Mouse (Mus musculus) hindbrain, embryonic 12.5 days (tissue): ENCODE results near the gene Rbm8a. TPM values are rescaled to one million over a fixed set of nuclear protein-coding genes. Genes with fewer than 3 reads are reported as not detected.

Experiments used
- ATAC-seq: fragments of 200-750 bp; cut with Nextera tagmentation; 2 replicates; pipeline ENCODE4 v1.8.0; 2017; ENCODE audit warnings: moderate TSS enrichment; ENCODE audit not compliant: low FRiP score
- H3K27ac ChIP-seq: fragments of 300-500 bp; sonication (generic); 2 replicates; pipeline ENCODE4 v1.5.1; 2016; ENCODE audit warnings: mild to moderate bottlenecking
- H3K27me3 ChIP-seq: fragments of 300-500 bp; sonication (generic); 2 replicates; pipeline ENCODE4 v1.6.1; 2016; ENCODE audit warnings: mild to moderate bottlenecking
- H3K36me3 ChIP-seq: fragments of 300-500 bp; sonication (generic); 2 replicates; pipeline ENCODE4 v1.6.1; 2016; ENCODE audit warnings: mild to moderate bottlenecking
- H3K4me1 ChIP-seq: fragments of 300-500 bp; sonication (generic); 2 replicates; pipeline ENCODE4 v1.6.1; 2016
- H3K4me2 ChIP-seq: fragments of 300-500 bp; sonication (generic); replicated peaks from 2 replicates; pipeline ENCODE4 v1.6.1; 2016; ENCODE audit warnings: mild to moderate bottlenecking
- H3K4me3 ChIP-seq: fragments of 300-500 bp; sonication (generic); 2 replicates; pipeline ENCODE4 v1.5.1; 2016; ENCODE audit warnings: mild to moderate bottlenecking
- H3K9ac ChIP-seq: fragments of 300-500 bp; sonication (generic); 2 replicates; pipeline ENCODE4 v1.6.1; 2016; ENCODE audit warnings: mild to moderate bottlenecking, moderate library complexity
- H3K9me3 ChIP-seq: fragments of 300-500 bp; sonication (generic); replicated peaks from 2 replicates; pipeline ENCODE4 v1.6.1; 2016; ENCODE audit warnings: mild to moderate bottlenecking
- WGBS: fragments of 180-500 bp; shearing (Covaris S2); methylation state at CpG from one replicate; pipeline ENCODE4 v1.1.7; 2016; 5-methylcytosine and 5-hydroxymethylcytosine counted together
- polyA plus RNA-seq: library from polyadenylated mRNA; unstranded; fragments of >200 nt; fragmentation: Nextera tagmentation; extraction: Ambion mirVana; gene quantifications from 2 replicates; pipeline ENCODE4 v1.2.1, GENCODE M21; 2016

The Rbm8a gene
- polyA plus RNA-seq, 1 experiment from 2014 or later: 152 TPM

DNA sequence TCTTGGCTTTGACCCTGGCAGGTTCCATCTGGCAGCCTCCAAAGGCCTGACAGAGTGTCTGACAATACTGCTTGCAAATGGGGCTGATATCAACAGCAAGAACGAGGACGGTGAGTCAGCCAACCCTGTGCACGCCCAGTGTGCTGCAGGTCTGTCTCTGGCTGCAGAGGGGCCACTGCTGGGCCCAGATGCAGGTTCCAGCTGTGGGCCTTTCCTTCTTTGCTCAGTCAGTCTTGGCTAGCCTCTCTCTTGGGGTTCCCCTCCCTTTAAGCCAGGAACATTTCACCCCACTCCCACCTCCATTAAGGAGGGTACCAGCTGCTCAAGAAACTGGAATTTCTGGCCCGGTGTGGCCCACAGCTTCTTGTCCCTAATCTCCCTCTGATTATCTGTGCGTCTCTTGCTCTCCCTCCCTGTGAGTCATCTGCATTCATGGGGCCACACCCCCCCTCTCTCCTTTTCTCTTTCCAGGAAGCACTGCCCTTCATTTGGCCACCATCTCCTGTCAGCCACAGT lies 49.5 kb downstream of the Rbm8a start:
- Histone ChIP-seq H3K27me3 (peaks cover 17% of the 10 kb centered on the region), H3K9me3 (no peaks in the 10 kb centered on the region), H3K9ac (no peak overlapping the region), H3K27ac (no peak overlapping the region), H3K4me3 (no peak overlapping the region), H3K4me1 (peaks cover 2% of the 10 kb centered on the region; the same call in 1 of the 2 replicates), H3K36me3 (no peaks in the 10 kb centered on the region), H3K4me2 (no peak overlapping the region)
- ATAC-seq: no peak
- WGBS: 24% methylated on average over 5 of the region's 5 CpGs

DNA sequence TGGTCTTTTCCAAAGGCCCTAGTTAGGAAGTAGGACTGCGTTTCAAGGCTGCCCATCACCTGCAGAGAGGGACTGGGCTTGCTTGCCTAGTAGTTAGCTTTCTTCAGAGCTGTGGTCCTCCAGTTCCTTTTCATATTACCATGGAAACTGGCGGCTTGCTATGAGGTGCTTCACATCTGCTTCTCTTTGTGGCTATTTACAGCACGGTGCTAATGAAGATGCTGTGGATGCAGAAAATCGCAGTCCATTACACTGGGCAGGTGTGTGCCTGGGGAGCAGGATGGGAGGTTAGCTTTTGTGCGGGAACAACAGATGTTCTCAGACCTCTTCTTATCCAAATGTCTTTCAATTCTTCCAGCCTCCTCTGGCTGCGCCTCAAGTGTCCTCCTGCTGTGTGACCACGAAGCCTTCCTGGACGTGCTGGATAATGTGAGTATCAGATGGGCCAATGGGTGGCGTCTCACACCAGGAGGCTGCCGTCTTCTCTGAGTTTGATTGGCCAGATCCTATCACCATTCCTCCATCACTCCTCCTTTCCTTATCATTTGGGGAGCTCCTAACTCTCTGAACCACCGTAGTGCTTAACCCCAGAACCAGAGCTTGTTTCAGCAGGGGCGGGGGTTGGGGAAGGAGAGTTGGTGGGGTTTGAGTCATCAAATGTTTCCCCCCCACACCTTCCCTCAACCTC lies 50.7 kb downstream of the Rbm8a start:
- WGBS: 18% methylated on average over 12 of the region's 12 CpGs
- ATAC-seq: no peak
- H3K9ac ChIP-seq: no peak overlapping the region
- H3K27ac ChIP-seq: no peak overlapping the region
- no peak overlapping the region for H3K4me2 ChIP-seq
- no peak overlapping the region for H3K4me3 ChIP-seq
- no peaks in the 10 kb centered on the region for H3K9me3 ChIP-seq
- H3K4me1 ChIP-seq: 0 out of 2 replicates have a peak, but pooled peaks cover 5% of the 10 kb centered on the region
- H3K27me3 ChIP-seq: peaks cover 26% of the 10 kb centered on the region
- no peaks in the 10 kb centered on the region for H3K36me3 ChIP-seq

Other genes starting within 250 kb of the Rbm8a start
- gene BC107364, start 177.6 kb upstream of the Rbm8a start, polyA plus RNA-seq: not detected in 2 replicates
- 0.70 and 2.5 TPM in 2 replicates for gene Hfe2, start 104.8 kb upstream of the Rbm8a start, polyA plus RNA-seq
- 58.7 and 59.9 TPM in 2 replicates for gene Txnip, start 72.0 kb upstream of the Rbm8a start, polyA plus RNA-seq
- gene Gm16253, start 52.9 kb upstream of the Rbm8a start, polyA plus RNA-seq: 1.3 and 1.7 TPM in 2 replicates
- 40.0 and 42.3 TPM in 2 replicates for gene Polr3gl, start 35.8 kb upstream of the Rbm8a start, polyA plus RNA-seq
- 4.6 and 5.1 TPM in 2 replicates for gene Ankrd34a, start 33.3 kb upstream of the Rbm8a start, polyA plus RNA-seq
- 6.6 and 7.3 TPM in 2 replicates for gene Lix1l, start 28.8 kb upstream of the Rbm8a start, polyA plus RNA-seq
- 40.8 and 48.2 TPM in 2 replicates for gene Pex11b, start 5.4 kb downstream of the Rbm8a start, polyA plus RNA-seq
- 0.31 and 0.36 TPM in 2 replicates for gene Gm42957, start 5.5 kb downstream of the Rbm8a start, polyA plus RNA-seq
- gene Itga10, start 15.7 kb downstream of the Rbm8a start, polyA plus RNA-seq: 0.71 and 1.3 TPM in 2 replicates
- 0.57 and 0.58 TPM in 2 replicates for gene Ankrd35, start 40.2 kb downstream of the Rbm8a start, polyA plus RNA-seq
- gene Pias3, start 66.5 kb downstream of the Rbm8a start, polyA plus RNA-seq: 48.2 and 55.0 TPM in 2 replicates
- gene Nudt17, start 78.6 kb downstream of the Rbm8a start, polyA plus RNA-seq: 10.9 and 13.9 TPM in 2 replicates
- 35.9 and 36.0 TPM in 2 replicates for gene Polr3c, start 97.7 kb downstream of the Rbm8a start, polyA plus RNA-seq
- gene Rnf115, start 97.7 kb downstream of the Rbm8a start, polyA plus RNA-seq: 78.2 and 87.9 TPM in 2 replicates
- 0.09 TPM in 1 of 2 replicates, not detected in the other for gene Pdzk1, start 199.4 kb downstream of the Rbm8a start, polyA plus RNA-seq
- gene Cd160, start 199.4 kb downstream of the Rbm8a start, polyA plus RNA-seq: 0.13 and 0.19 TPM in 2 replicates